Mouse (Mus musculus) embryonic facial prominence, embryonic 14.5 days (tissue): ENCODE results near the gene Zbtb20. TPM values are rescaled to one million over a fixed set of nuclear protein-coding genes. Genes with fewer than 3 reads are reported as not detected.

Source experiments
- ATAC-seq: fragments of 200-750 bp; cut with Nextera tagmentation; 2 replicates; pipeline ENCODE4 v1.8.0; 2017; ENCODE audit warnings: low read depth, moderate number of reproducible peaks, moderate TSS enrichment
- DNase-seq: peaks from one replicate; pipeline ENCODE4 v3.0.0-alpha.2; 2015; ENCODE audit warnings: low spot score
- H3K27ac ChIP-seq: fragments of 300-500 bp; sonication (generic); replicated peaks from 2 replicates; pipeline ENCODE4 v1.5.1; 2014; ENCODE audit warnings: low read depth, mild to moderate bottlenecking, low read length, moderate library complexity
- H3K27me3 ChIP-seq: fragments of 300-500 bp; sonication (generic); replicated peaks from 2 replicates; pipeline ENCODE4 v1.6.1; 2014; ENCODE audit warnings: low read length; ENCODE audit not compliant: control insufficient read depth, insufficient read depth
- H3K36me3 ChIP-seq: fragments of 300-500 bp; sonication (generic); 2 replicates; pipeline ENCODE4 v1.6.1; 2014; ENCODE audit warnings: low read length, mixed read lengths; ENCODE audit not compliant: control insufficient read depth, insufficient read depth
- H3K4me1 ChIP-seq: fragments of 300-500 bp; sonication (generic); 2 replicates; pipeline ENCODE4 v1.6.1; 2014; ENCODE audit warnings: antibody characterized with exemption, low read length; ENCODE audit not compliant: control insufficient read depth, insufficient read depth
- H3K4me2 ChIP-seq: fragments of 300-500 bp; sonication (generic); 2 replicates; pipeline ENCODE4 v1.6.1; 2014; ENCODE audit warnings: low read depth, mild to moderate bottlenecking, low read length, moderate library complexity, mixed read lengths
- H3K4me3 ChIP-seq: fragments of 300-500 bp; sonication (generic); 2 replicates; pipeline ENCODE4 v1.5.1; 2014; ENCODE audit warnings: low read depth, mild to moderate bottlenecking, low read length
- H3K9ac ChIP-seq: fragments of 300-500 bp; sonication (generic); 2 replicates; pipeline ENCODE4 v1.6.1; 2014; ENCODE audit warnings: low read depth, mild to moderate bottlenecking, low read length, moderate library complexity, mixed read lengths
- H3K9me3 ChIP-seq: fragments of 300-500 bp; sonication (generic); 2 replicates; pipeline ENCODE4 v1.6.1; 2016; ENCODE audit warnings: low read length; ENCODE audit not compliant: control insufficient read depth
- WGBS: fragments of 180-500 bp; shearing (Covaris S2); extraction: QIAGEN DNeasy Blood & Tissue Kit; methylation state at CpG from one replicate; pipeline ENCODE4 v1.1.7; 2014; 5-methylcytosine and 5-hydroxymethylcytosine counted together
- polyA plus RNA-seq: library from polyadenylated mRNA; unstranded; fragments of >200 nt; fragmentation: Nextera tagmentation; extraction: Ambion mirVana; gene quantifications from 2 replicates; pipeline ENCODE4 v1.2.1, GENCODE M21; 2014

Gene Zbtb20
- polyA plus RNA-seq, 1 experiment from 2014 or later, result 20.6 TPM

- no peaks in the 10 kb centered on the region for H3K27me3 ChIP-seq
- no peak overlapping the region for H3K4me2 ChIP-seq
- H3K4me1 ChIP-seq, result no peaks in the 10 kb centered on the region
- DNase-seq (no peak), ATAC-seq (no peak)
- H3K27ac ChIP-seq, result no peak overlapping the region
- 71% methylated on average over 4 of the region's 4 CpGs for WGBS
- H3K36me3 ChIP-seq, result no peaks in the 10 kb centered on the region
- no peak overlapping the region for H3K9ac ChIP-seq
- no peaks in the 10 kb centered on the region for H3K9me3 ChIP-seq
- H3K4me3 ChIP-seq, result no peak overlapping the region
Measured at GRCm38 (mm10) chr16:43384953-43385619, 509.4 kb downstream of the Zbtb20 start.

DNA sequence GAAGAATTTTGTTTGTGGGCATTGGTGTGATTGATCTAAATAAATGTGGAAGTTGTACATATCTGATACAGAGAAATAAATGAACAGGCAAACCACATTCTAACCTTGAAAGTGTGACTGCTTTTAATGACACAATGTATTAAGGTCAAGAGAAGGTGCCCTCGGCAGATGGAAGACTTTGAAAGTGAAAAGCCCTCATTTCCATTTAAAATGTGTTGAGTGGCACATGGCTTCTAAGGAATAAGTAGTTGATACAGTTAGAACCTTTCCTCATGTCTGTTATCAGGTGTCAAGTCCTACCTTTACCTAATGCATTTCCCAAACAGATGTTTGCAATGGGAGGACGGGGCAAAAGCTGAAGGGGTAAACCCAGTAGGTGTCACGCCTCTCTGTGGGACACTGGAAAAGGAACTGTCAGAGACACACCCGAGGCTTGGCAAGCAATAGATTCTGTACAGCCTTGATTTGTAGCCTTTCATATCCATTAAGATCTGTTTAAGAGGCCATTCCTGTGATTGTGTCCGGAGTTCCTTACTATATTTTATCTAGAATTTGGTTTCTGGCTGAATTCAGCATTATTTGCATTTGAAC is 510.0 kb downstream of the Zbtb20 start:
- 64% methylated on average over 5 of the region's 5 CpGs for WGBS
- no peak for DNase-seq
- Histone ChIP-seq H3K36me3 (no peaks in the 10 kb centered on the region), H3K4me2 (no peak overlapping the region), H3K4me1 (no peaks in the 10 kb centered on the region), H3K9me3 (no peaks in the 10 kb centered on the region), H3K27me3 (no peaks in the 10 kb centered on the region), H3K9ac (no peak overlapping the region), H3K27ac (no peak overlapping the region), H3K4me3 (no peak overlapping the region)
- ATAC-seq, result no peak

DNA sequence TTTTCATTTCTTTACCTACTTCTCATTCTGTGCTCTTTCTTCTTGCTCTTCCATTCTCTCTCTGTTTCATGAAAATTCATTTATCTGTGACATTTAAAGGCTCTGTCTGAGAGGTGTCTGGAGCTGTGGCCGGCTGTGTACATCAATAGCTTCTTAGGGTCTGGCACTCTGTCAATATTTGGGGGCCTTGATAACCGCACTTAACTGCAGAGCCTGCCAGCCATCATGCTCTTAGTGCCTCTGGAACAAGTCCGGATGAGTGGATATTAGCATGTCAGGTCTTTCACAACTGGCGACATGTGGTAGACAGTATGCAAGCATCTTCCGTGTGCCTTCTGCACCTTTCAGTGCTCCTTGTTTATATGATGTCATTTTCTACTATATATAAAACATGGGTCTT is 510.7 kb downstream of the Zbtb20 start:
- H3K4me3 ChIP-seq, result no peak overlapping the region
- no peak for DNase-seq
- H3K27ac ChIP-seq, result no peak overlapping the region
- no peak for ATAC-seq
- H3K4me2 ChIP-seq, result no peak overlapping the region
- no peak overlapping the region for H3K9ac ChIP-seq
- 77% methylated on average over 5 of the region's 5 CpGs for WGBS
- no peaks in the 10 kb centered on the region for H3K9me3 ChIP-seq
- no peaks in the 10 kb centered on the region for H3K4me1 ChIP-seq
- no peaks in the 10 kb centered on the region for H3K36me3 ChIP-seq
- H3K27me3 ChIP-seq, result no peaks in the 10 kb centered on the region

- H3K9me3 ChIP-seq, result no peaks in the 10 kb centered on the region
- 90% methylated on average over 5 of the region's 5 CpGs for WGBS
- no peaks in the 10 kb centered on the region for H3K4me1 ChIP-seq
- DNase-seq, result no peak
- no peak overlapping the region for H3K27ac ChIP-seq
- no peak overlapping the region for H3K4me3 ChIP-seq
- no peak for ATAC-seq
- H3K36me3 ChIP-seq, result no peaks in the 10 kb centered on the region
- no peak overlapping the region for H3K9ac ChIP-seq
- no peak overlapping the region for H3K4me2 ChIP-seq
- H3K27me3 ChIP-seq, result no peaks in the 10 kb centered on the region
Measured at GRCm38 (mm10) chr16:43388389-43388788, 512.7 kb downstream of the Zbtb20 start.

DNA sequence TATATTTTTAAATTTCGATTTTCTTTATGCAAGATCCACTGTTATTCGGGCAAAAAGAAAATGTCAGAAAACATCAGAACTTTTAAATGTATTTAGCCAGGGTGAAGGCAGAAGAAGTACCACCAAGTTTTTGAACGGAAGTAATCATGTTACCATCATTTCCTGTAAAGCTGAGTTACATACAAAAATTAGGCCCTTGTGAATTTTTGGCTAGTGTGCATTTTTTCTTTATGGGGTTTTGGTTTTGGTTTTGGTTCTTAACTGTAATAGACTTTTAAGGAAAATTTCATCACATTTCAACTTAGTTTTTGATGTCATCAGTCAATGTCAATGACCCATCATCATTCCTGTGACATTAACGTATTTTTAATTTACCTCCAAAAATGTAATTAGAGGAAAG is 514.7 kb downstream of the Zbtb20 start:
- H3K9ac ChIP-seq, result no peak overlapping the region
- H3K4me2 ChIP-seq, result no peak overlapping the region
- H3K27ac ChIP-seq, result no peak overlapping the region
- H3K36me3 ChIP-seq, result no peaks in the 10 kb centered on the region
- no peak for ATAC-seq
- WGBS, result 80% methylated on average over 4 of the region's 4 CpGs
- no peaks in the 10 kb centered on the region for H3K9me3 ChIP-seq
- no peaks in the 10 kb centered on the region for H3K27me3 ChIP-seq
- no peak overlapping the region for H3K4me3 ChIP-seq
- no peak for DNase-seq
- H3K4me1 ChIP-seq, result no peaks in the 10 kb centered on the region

- H3K9ac ChIP-seq, result no peak overlapping the region
- no peak overlapping the region for H3K4me2 ChIP-seq
- no peaks in the 10 kb centered on the region for H3K27me3 ChIP-seq
- ATAC-seq (no peak), DNase-seq (no peak)
- 49% methylated on average over 4 of the region's 4 CpGs for WGBS
- H3K27ac ChIP-seq, result no peak overlapping the region
- H3K36me3 ChIP-seq, result no peaks in the 10 kb centered on the region
- H3K4me3 ChIP-seq, result no peak overlapping the region
- H3K9me3 ChIP-seq, result no peaks in the 10 kb centered on the region
- peaks cover 5% of the 10 kb centered on the region; the same call in 1 of the 2 replicates for H3K4me1 ChIP-seq
Measured at GRCm38 (mm10) chr16:43393382-43393781, 517.7 kb downstream of the Zbtb20 start.

DNA sequence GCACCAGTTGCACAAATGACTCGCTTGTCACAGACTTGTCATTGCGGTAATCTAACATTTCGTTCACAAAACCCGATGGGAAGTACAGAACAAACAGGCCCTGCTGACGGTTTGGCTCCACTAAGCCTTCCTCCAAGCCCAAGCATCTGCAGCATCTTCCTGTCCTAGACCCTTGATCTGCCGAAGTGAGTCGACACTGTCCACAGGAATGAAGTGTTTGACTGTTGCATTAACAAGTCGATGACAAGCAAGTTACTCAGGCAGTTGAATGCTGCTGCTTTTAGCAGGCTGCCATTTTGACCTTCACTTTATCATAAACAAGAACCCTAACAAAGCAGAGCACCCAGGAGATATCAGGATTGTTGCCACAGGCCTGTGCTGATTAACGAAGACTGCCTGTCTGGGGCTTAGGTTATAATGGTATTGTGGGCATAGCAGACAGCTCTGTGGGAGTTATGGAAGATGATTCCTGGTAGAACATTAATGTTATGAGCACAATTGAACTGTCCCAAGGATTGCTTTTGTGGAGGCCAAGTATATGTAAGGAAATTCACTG is 518.4 kb downstream of the Zbtb20 start:
- peaks cover 5% of the 10 kb centered on the region; the same call in 1 of the 2 replicates for H3K4me1 ChIP-seq
- no peaks in the 10 kb centered on the region for H3K36me3 ChIP-seq
- DNase-seq, result no peak
- ATAC-seq, result no peak
- no peaks in the 10 kb centered on the region for H3K9me3 ChIP-seq
- H3K4me3 ChIP-seq, result no peak overlapping the region
- H3K27ac ChIP-seq, result no peak overlapping the region
- no peak overlapping the region for H3K9ac ChIP-seq
- H3K27me3 ChIP-seq, result no peaks in the 10 kb centered on the region
- 72% methylated on average over 9 of the region's 9 CpGs for WGBS
- H3K4me2 ChIP-seq, result no peak overlapping the region

GRCm38 (mm10) chr16:43394760-43395159 is 519.1 kb downstream of the Zbtb20 start:
- Histone ChIP-seq H3K9ac (no peak overlapping the region), H3K36me3 (no peaks in the 10 kb centered on the region), H3K27ac (no peak overlapping the region), H3K4me2 (no peak overlapping the region), H3K4me1 (peaks cover 5% of the 10 kb centered on the region; the same call in 1 of the 2 replicates), H3K9me3 (no peaks in the 10 kb centered on the region), H3K27me3 (no peaks in the 10 kb centered on the region), H3K4me3 (no peak overlapping the region)
- no peak for ATAC-seq
- no peak for DNase-seq
- WGBS, result 75% methylated on average over 2 of the region's 2 CpGs
